Mouse (Mus musculus) liver, embryonic 16.5 days (tissue): ENCODE data around the gene M6pr. TPM values are rescaled to one million over a fixed set of nuclear protein-coding genes. Genes with fewer than 3 reads are reported as not detected.
A peak's percentile ranks its signal among the peaks of the same experiment; 100 is the strongest.

Experiments
- ATAC-seq: fragments of 200-750 bp; cut with Nextera tagmentation; 2 replicates; pipeline ENCODE4 v1.8.0; 2017; ENCODE audit warnings: low read depth, mild to moderate bottlenecking, moderate number of reproducible peaks, moderate library complexity
- H3K27ac ChIP-seq: fragments of 300-500 bp; sonication (generic); 2 replicates; pipeline ENCODE4 v1.5.1; 2014; ENCODE audit warnings: mild to moderate bottlenecking, low read length
- H3K27me3 ChIP-seq: fragments of 300-500 bp; sonication (generic); 2 replicates; pipeline ENCODE4 v1.6.1; 2014; ENCODE audit warnings: low read depth, low read length, mixed read lengths; ENCODE audit not compliant: control insufficient read depth, insufficient read depth
- H3K36me3 ChIP-seq: fragments of 300-500 bp; sonication (generic); 2 replicates; pipeline ENCODE4 v1.6.1; 2014; ENCODE audit warnings: mild to moderate bottlenecking; ENCODE audit not compliant: control insufficient read depth, insufficient read depth
- H3K4me1 ChIP-seq: fragments of 300-500 bp; sonication (generic); 2 replicates; pipeline ENCODE4 v1.6.1; 2014; ENCODE audit warnings: low read depth, low read length, mixed read lengths; ENCODE audit not compliant: control insufficient read depth
- H3K4me2 ChIP-seq: fragments of 300-500 bp; sonication (generic); 2 replicates; pipeline ENCODE4 v1.6.1; 2014; ENCODE audit warnings: low read depth, low read length, mixed read lengths
- H3K4me3 ChIP-seq: fragments of 300-500 bp; sonication (generic); 2 replicates; pipeline ENCODE4 v1.5.1; 2014; ENCODE audit warnings: low read depth, mild to moderate bottlenecking, low read length
- H3K9ac ChIP-seq: fragments of 300-500 bp; sonication (generic); 2 replicates; pipeline ENCODE4 v1.6.1; 2014; ENCODE audit warnings: low read depth, low read length
- H3K9me3 ChIP-seq: fragments of 300-500 bp; sonication (generic); replicated peaks from 2 replicates; pipeline ENCODE4 v1.6.1; 2016; ENCODE audit warnings: low read length; ENCODE audit not compliant: control insufficient read depth
- WGBS: fragments of 180-500 bp; shearing (Covaris S2); extraction: QIAGEN DNeasy Blood & Tissue Kit; methylation state at CpG from one replicate; pipeline ENCODE4 v1.1.7; 2014; ENCODE audit not compliant: insufficient replicate concordance; 5-methylcytosine and 5-hydroxymethylcytosine counted together
- polyA plus RNA-seq: library from polyadenylated mRNA; unstranded; fragments of >200 nt; fragmentation: Nextera tagmentation; extraction: Ambion mirVana; gene quantifications from 2 replicates; pipeline ENCODE4 v1.2.1, GENCODE M21; 2015

M6pr gene
- 83.5 and 87.2 TPM in 2 replicates for polyA plus RNA-seq

DNA sequence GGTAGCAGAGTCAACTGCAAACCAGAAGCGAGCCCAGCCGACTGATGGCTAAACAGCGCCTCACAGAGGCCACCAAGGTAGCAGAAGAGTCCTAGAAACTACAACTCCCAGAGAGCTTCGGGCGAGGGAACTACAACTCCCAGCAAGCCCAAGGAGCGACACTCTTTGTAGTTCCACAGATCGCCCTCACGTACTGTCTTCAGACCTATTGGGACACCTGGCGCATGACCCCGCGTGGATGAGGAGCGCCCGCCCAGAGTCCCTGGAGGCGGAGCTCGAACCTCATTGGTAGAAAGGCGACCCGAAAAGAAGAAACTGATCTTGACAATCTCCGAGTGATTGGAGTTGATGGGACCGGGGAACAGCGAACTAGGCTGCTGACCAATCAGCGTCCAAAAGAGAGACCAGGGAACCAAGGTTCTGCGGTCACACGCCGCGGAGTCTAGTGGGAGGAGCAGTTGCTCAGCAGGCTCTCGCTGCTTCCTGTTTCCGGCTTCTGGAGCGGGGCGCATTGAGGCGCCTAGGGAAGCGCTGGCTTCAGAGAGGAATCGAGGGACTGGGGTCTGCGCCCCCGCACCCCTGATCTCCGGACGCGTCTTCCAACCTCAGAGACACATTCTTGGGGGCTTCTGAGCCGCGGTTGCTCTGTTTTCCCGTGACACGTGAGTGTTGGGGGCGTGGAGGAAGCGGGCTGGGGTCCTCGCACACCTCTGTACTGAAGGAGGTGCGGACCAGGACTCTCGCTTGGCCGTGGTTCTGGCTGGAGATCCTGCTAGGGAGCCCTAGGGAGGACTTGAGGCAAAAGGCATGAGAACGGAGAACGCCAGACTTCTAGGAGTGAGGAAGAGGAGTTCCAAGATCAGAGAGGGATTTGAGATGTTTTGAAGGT lies at the start of gene M6pr:
M6pr (plus strand) TSS at position 216 of the 889 bp plus-strand sequence.
- WGBS: under 1% methylated on average over 49 of the region's 49 CpGs
- Histone ChIP-seq H3K9me3 (no peaks in the 10 kb centered on the region), H3K27me3 (no peaks in the 10 kb centered on the region), H3K4me2 (peak within 1 kb of the TSS; percentile 65), H3K4me1 (peaks cover 16% of the 10 kb centered on the region), H3K4me3 (peak within 1 kb of the TSS; percentile 96), H3K27ac (peak within 1 kb of the TSS; percentile 89), H3K36me3 (peaks cover 11% of the 10 kb centered on the region), H3K9ac (peak within 1 kb of the TSS; percentile 93)
- peak; percentile 96 for ATAC-seq

DNA sequence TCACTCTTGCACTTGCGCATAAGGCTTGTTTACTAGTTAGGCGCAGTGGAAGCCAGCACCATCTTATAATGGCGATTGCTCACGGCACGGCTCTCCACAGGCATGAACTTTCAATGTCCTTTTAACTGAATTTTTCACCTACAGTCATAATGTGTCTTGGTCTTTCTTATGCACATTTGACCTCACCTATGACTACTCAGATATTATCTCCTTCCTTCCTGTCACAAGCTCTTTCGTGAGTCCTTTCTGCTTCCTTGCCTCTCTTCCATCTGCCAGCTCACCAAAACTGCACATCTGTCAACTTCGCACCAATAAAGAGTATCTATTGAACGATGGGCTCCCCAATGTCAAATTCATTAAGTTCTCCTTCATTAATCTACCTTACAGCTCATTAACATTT lies 46.0 kb upstream of the M6pr start:
- H3K9ac ChIP-seq: no peak overlapping the region

GRCm38 (mm10) chr6:122268561-122268960 lies 40.0 kb upstream of the M6pr start:
- Histone ChIP-seq H3K4me1 (no peaks in the 10 kb centered on the region), H3K36me3 (no peaks in the 10 kb centered on the region), H3K27me3 (no peaks in the 10 kb centered on the region), H3K4me2 (no peak overlapping the region), H3K9me3 (no peaks in the 10 kb centered on the region), H3K9ac (no peak overlapping the region), H3K4me3 (no peak overlapping the region), H3K27ac (no peak overlapping the region)
- ATAC-seq: no peak
- 56% methylated on average over 3 of the region's 3 CpGs for WGBS

More for the DNA sequence above, 46.0 kb upstream of the M6pr start:
- Histone ChIP-seq H3K4me1 (no peaks in the 10 kb centered on the region), H3K4me2 (no peak overlapping the region), H3K9me3 (no peaks in the 10 kb centered on the region), H3K4me3 (no peak overlapping the region), H3K27ac (no peak overlapping the region), H3K36me3 (no peaks in the 10 kb centered on the region), H3K27me3 (no peaks in the 10 kb centered on the region)
- ATAC-seq: no peak
- 66% methylated on average over 8 of the region's 8 CpGs for WGBS

- no peaks in the 10 kb centered on the region for H3K27me3 ChIP-seq
- H3K36me3 ChIP-seq: no peaks in the 10 kb centered on the region
- no peak overlapping the region for H3K4me2 ChIP-seq
- 59% methylated on average over 4 of the region's 4 CpGs for WGBS
- H3K4me3 ChIP-seq: no peak overlapping the region
- H3K27ac ChIP-seq: no peak overlapping the region
- no peaks in the 10 kb centered on the region for H3K4me1 ChIP-seq
- H3K9me3 ChIP-seq: no peaks in the 10 kb centered on the region
- H3K9ac ChIP-seq: no peak overlapping the region
- ATAC-seq: no peak
Measured at GRCm38 (mm10) chr6:122269170-122269569, 39.4 kb upstream of the M6pr start.

DNA sequence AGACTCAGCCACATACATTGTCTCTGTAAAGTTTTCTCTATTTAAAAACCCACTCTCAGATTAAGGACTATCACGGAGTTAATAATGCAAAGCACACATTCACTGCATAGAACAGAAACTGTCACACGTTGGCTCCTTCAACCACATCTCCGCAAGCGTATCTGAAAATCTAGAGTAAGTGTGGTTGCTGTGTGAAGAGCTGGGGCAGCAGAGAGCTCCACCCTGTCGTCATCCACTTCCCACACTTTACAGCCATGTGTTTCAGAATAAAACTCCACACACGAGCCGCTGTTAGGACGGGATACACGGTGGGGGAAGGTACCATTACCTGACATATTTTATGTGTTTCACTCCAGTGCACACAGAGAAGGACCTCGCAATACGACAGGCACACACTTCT lies 38.4 kb upstream of the M6pr start:
- Histone ChIP-seq H3K4me3 (no peak overlapping the region), H3K4me1 (peaks cover 6% of the 10 kb centered on the region), H3K36me3 (no peaks in the 10 kb centered on the region), H3K9ac (no peak overlapping the region), H3K9me3 (no peaks in the 10 kb centered on the region), H3K27me3 (no peaks in the 10 kb centered on the region), H3K4me2 (no peak overlapping the region), H3K27ac (no peak overlapping the region)
- no peak for ATAC-seq
- WGBS: 54% methylated on average over 11 of the region's 11 CpGs

- no peak overlapping the region for H3K9ac ChIP-seq
- H3K4me3 ChIP-seq: no peak overlapping the region
- H3K4me2 ChIP-seq: no peak overlapping the region
- ATAC-seq: 0 out of 2 replicates have a peak, but pooled peaks have one; percentile 24
- H3K27me3 ChIP-seq: no peaks in the 10 kb centered on the region
- WGBS: 10% methylated on average over 5 of the region's 5 CpGs
- H3K36me3 ChIP-seq: no peaks in the 10 kb centered on the region
- no peak overlapping the region for H3K27ac ChIP-seq
- H3K4me1 ChIP-seq: peaks cover 6% of the 10 kb centered on the region
- no peaks in the 10 kb centered on the region for H3K9me3 ChIP-seq
Measured at GRCm38 (mm10) chr6:122274546-122274945, 34.0 kb upstream of the M6pr start.

DNA sequence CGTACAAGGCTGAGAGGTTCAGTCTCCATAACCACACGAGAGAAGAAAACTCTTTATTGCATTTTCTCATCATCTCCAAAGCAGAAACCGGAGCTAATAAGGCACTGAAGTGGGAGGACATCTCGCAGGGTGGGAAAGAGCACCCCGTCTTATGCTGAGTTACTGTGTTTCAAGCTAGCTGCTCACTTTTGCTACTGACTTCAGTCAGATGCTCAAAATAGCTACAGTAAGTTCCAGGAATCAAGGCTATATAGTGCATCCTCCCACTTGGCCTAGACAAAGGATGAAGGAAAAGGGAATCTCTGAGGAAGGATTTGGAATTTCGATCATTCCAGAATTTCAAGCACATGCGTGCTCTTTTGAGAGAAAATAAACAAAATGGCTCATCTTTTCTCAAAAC lies 32.0 kb upstream of the M6pr start:
- Histone ChIP-seq H3K27ac (no peak overlapping the region), H3K4me1 (peaks cover 6% of the 10 kb centered on the region), H3K9me3 (no peaks in the 10 kb centered on the region), H3K4me3 (no peak overlapping the region), H3K36me3 (no peaks in the 10 kb centered on the region), H3K9ac (no peak overlapping the region), H3K27me3 (no peaks in the 10 kb centered on the region), H3K4me2 (no peak overlapping the region)
- 71% methylated on average over 7 of the region's 7 CpGs for WGBS
- ATAC-seq: no peak

GRCm38 (mm10) chr6:122282782-122283181 lies 25.7 kb upstream of the M6pr start, which contains the start of gene Klrg1:
Klrg1 (minus strand) TSS chr6:122282882.
- no peaks in the 10 kb centered on the region for H3K27me3 ChIP-seq
- no peaks in the 10 kb centered on the region for H3K9me3 ChIP-seq
- no peaks in the 10 kb centered on the region for H3K4me1 ChIP-seq
- no peaks in the 10 kb centered on the region for H3K36me3 ChIP-seq
- ATAC-seq: no peak
- no peak within 1 kb of the TSS for H3K9ac ChIP-seq
- 66% methylated on average over 6 of the region's 6 CpGs for WGBS
- H3K4me2 ChIP-seq: no peak within 1 kb of the TSS
- no peak within 1 kb of the TSS for H3K4me3 ChIP-seq
- no peak within 1 kb of the TSS for H3K27ac ChIP-seq

GRCm38 (mm10) chr6:122283429-122283828 lies 25.1 kb upstream of the M6pr start:
- no peaks in the 10 kb centered on the region for H3K36me3 ChIP-seq
- no peak overlapping the region for H3K27ac ChIP-seq
- H3K4me3 ChIP-seq: no peak overlapping the region
- no peak for ATAC-seq
- WGBS: 66% methylated on average over 2 of the region's 2 CpGs
- no peaks in the 10 kb centered on the region for H3K9me3 ChIP-seq
- H3K27me3 ChIP-seq: no peaks in the 10 kb centered on the region
- no peaks in the 10 kb centered on the region for H3K4me1 ChIP-seq
- no peak overlapping the region for H3K9ac ChIP-seq
- no peak overlapping the region for H3K4me2 ChIP-seq
